Mouse (Mus musculus) lung, adult 2 months (tissue): ENCODE measurements around the gene Ppp2r5c.

Experiments
- CTCF ChIP-seq: fragments of 200-500 bp; IDR thresholded peaks from 2 replicates; pipeline ENCODE4 v1.5.1; 2011; ENCODE audit warnings: mild to moderate bottlenecking, low read length, control low read depth; ENCODE audit not compliant: insufficient read depth
- POLR2A ChIP-seq: fragments of 200-500 bp; IDR thresholded peaks from 2 replicates; pipeline ENCODE4 v1.6.1; 2011; ENCODE audit warnings: low read depth, mild to moderate bottlenecking, control low read depth, low read length, borderline replicate concordance; ENCODE audit errors: extremely low read depth

DNA sequence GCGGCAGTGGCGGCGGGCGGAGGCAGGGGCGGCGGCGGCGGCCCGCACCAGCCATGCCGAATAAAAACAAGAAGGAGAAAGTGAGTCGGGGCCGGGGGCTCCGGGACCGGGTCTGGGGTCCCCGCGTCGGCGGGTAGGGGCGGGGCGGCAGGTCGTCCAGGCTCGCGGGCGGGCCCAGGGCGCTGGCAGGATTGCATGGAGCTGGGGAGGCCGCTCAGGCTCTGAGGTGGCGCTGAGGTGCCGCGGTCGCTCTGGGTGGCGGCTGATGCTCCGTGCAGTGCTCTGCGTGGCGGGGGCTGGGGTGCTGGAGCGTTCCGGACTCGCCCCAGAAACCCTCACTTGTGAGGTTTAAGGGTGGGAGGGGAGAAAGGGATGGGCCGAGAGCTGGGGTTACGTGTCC lies 386 bp downstream of the Ppp2r5c start:
- TF ChIP-seq POLR2A, result no peak
- TF ChIP-seq CTCF, result no peak
